Mouse (Mus musculus) right cerebral cortex, postnatal 14 days (tissue): ENCODE measurements at regions not wholly inside any gene's neighbourhood (a gene's known extent, or its start where the extent isn't known, plus 50 kb on each side); places are given as distances from the start of the nearest gene placed in this dataset.
A peak's percentile ranks its signal among the peaks of the same experiment; 100 is the strongest.

Experiments
- DNase-seq: peaks from one replicate; pipeline ENCODE4 v3.0.0; 2022

GRCm38 (mm10) chr2:56025059-56025458 lies 589.3 kb downstream of the Kcnj3 start:
- peak; percentile 37 for DNase-seq

- no peak for DNase-seq
These were observed 593.2 kb downstream of the Kcnj3 start for GRCm38 (mm10) chr2:56028958-56029357.
